Mouse (Mus musculus) brain, embryonic 14.5 days (tissue): ENCODE measurements around the gene Fahd1. TPM values are rescaled to one million over a fixed set of nuclear protein-coding genes. Genes with fewer than 3 reads are reported as not detected.
A peak's percentile ranks its signal among the peaks of the same experiment; 100 is the strongest.

Source experiments
- DNase-seq: peaks from one replicate; pipeline ENCODE4 v3.0.0-alpha.2; 2011; ENCODE audit warnings: low read depth
- CTCF ChIP-seq: fragments of 200-500 bp; IDR thresholded peaks from 2 replicates; pipeline ENCODE4 v1.5.1; 2012; ENCODE audit warnings: inconsistent platforms, mild to moderate bottlenecking, moderate library complexity, borderline replicate concordance; ENCODE audit not compliant: insufficient read depth, insufficient read length; ENCODE audit errors: extremely low read depth
- POLR2A ChIP-seq: fragments of 200-500 bp; IDR thresholded peaks from 2 replicates; pipeline ENCODE4 v1.6.1; 2012; ENCODE audit warnings: mild to moderate bottlenecking, inconsistent platforms, borderline replicate concordance; ENCODE audit not compliant: poor library complexity, insufficient read depth, insufficient read length, severe bottlenecking; ENCODE audit errors: extremely low read depth
- polyA plus RNA-seq: library from polyadenylated mRNA; depleted of rRNA; stranded (reverse); fragments of >200 nt; gene quantifications from 2 replicates; pipeline ENCODE4 v1.2.3, GENCODE M21; 2012

Fahd1 gene
- polyA plus RNA-seq, 1 experiment = 14.8 TPM

DNA sequence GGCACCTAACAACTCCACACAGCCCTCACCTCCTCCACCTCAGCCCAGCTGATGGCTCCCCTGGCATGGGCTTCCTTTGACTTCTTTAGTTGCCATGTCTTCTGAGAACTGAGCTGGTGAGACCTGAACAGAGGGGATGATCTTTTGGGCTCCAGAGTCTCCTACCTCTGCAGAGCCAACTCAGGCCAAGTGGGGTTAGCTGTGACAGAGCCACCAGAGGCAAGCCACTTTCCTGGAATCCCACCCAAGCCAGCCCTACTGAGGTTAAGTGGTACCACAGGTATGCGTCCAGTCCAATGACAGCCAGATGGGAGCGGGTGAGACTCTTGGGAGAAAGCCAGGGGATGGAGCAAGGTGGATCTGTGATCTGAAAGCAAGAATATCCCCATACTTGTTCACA, 43.1 kb upstream of the Fahd1 start:
- no peak for DNase-seq
- no peak for TF ChIP-seq POLR2A
- no peak for TF ChIP-seq CTCF

DNA sequence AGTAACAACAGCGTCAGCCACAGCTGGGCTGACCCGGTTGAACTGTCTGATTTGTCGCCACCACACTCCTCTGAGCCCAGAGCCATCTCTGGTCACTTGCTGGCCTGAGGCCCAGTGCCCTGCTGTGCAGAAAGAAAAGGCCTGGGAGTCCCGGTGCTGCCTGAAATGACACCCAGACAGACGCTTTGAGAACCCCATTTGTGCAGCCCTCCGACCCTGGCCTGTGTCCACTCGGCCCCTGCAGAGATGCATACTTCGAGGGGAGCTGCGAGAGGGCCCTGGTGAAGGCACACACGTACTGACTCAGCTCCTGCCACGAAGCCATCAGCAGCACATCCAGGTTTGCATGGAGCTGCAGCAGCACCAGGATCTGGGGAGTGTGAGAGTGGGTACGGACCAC, 42.6 kb upstream of the Fahd1 start:
- no peak for DNase-seq
- TF ChIP-seq CTCF (no peak), POLR2A (no peak)

DNA sequence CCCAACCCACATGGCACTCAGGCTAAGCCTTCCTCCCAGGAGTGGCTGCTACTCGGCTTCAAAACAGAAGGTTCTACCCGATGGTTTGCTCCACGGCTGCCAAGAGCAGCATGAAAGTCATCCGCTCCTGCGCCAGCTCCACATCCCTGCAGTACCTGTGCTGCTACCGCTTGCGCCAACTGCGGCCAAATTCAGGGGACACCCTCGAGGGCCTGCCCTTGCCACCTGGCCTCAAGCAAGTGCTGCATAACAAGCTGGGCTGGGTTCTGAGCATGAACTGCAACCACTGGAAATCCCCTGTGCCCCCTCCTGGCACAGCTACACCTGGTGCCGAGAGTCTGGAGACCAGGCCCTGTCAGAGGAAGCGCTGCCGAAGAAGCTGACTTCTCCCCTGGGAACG, 41.2 kb upstream of the Fahd1 start:
- no peak for DNase-seq
- TF ChIP-seq POLR2A = no peak
- no peak for TF ChIP-seq CTCF

DNA sequence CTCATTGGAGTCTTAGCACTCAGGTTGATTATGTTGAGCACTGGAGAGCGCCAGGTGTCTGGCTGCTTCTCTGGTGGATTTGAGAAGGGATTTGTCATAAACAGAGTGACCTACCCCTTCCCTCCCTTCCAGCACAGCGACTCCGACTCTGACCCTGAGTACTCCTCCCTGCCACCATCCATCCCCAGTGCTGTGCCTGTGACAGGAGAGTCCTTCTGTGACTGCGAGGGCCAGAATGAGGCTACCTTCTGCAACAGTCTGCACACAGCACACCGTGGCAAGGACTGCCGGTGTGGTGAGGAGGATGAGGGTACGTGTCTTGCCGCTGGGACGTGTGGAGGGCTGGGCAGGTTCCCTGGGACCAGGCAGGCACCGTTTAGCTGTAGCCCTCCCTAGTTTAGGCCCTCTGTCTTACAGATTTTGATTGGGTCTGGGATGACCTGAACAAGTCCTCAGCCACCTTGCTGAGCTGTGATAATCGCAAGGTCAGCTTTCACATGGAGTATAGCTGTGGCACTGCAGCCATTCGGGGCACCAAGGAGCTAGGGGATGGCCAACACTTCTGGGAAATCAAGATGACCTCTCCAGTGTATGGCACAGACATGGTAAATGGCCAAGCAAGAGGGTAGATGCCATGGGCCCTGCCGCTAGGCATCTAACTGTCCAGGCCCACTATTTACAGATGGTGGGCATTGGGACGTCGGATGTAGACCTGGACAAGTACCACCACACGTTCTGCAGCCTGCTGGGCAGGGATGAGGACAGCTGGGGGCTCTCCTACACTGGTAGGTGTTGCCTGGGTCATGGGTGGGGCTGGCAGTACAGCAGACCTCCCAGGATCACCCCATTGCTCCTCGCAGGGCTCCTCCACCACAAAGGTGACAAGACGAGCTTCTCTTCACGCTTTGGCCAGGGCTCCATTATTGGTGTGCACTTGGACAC, 40.3 kb upstream of the Fahd1 start:
- DNase-seq = no peak
- TF ChIP-seq CTCF (no peak), POLR2A (no peak)

DNA sequence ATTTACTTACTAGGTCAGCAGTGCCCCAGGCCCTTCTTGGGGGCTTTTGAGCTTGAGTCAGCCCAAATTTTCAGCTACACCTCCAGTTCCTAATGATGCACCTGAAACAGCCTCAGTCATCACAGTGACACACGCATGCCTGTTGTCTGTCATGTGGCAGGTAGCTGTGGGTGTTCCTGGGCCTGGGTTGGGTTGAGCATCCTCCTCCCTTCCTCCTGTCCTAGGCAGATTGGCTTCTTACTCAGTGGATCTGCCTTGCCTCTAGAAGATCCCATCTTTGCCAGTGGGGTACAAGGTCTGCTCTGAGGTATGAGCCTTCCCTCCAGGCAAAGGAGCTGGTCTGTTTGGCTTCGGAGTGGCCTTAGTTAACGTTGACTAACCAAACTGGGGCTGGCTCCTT, 38.7 kb upstream of the Fahd1 start:
- no peak for DNase-seq
- no peak for TF ChIP-seq POLR2A
- TF ChIP-seq CTCF = no peak

DNA sequence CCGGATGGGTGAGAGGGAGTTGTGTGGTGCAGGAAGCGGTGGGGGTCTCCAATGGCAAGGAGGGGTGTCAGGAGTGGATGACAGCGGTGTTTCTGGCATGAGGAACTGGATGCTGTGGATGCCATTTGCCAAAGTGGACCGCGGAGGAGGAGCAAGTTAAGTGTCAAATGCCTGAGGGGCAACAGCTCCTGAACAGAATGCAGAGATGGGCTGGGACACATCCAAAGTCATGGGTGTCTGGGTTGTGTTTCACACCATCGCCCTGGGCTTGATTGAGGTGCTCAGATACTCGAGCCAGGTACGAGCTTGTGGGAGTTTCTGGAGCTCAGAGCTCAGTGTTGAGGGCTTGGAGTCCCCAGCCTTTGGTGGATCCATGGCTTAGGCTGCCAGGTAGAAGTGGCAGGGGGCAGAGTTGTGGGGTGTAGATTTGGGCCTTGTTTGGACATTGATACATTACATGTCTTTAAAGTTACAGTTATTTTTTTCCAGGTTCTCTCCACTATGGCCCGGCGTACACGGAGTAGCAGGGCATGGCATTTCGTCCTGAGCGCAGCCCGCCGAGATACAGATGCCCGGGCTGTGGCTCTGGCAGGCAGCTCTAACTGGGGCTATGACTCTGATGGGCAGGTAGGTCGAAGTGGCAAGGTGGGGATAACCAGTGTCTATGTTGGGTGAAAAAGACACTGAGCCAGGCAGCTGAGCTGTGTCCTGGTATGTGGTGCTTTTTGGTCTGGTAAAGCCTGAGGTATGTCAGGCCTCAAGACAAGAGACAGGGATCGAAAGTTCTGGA, 37.3 kb upstream of the Fahd1 start:
- no peak for DNase-seq
- no peak for TF ChIP-seq POLR2A
- TF ChIP-seq CTCF = no peak

DNA sequence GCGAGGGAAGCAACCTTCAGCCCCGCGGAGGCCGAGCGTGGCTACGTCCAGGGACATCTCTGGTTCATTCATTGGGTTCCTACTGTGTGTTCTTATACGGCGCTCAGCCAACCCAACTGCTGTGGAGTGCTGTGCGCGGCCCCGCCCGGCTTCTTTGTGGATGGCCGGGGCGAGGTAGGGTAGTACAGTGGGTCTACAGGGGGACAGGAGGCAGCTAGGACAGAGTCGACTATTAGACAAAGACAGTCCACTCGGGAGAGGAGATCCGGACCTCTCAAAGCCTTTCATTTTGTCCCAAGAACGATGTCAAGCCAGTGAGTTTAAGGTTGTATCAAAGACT, 36.7 kb upstream of the Fahd1 start:
- TF ChIP-seq CTCF (no peak), POLR2A (no peak)
- DNase-seq = no peak

DNA sequence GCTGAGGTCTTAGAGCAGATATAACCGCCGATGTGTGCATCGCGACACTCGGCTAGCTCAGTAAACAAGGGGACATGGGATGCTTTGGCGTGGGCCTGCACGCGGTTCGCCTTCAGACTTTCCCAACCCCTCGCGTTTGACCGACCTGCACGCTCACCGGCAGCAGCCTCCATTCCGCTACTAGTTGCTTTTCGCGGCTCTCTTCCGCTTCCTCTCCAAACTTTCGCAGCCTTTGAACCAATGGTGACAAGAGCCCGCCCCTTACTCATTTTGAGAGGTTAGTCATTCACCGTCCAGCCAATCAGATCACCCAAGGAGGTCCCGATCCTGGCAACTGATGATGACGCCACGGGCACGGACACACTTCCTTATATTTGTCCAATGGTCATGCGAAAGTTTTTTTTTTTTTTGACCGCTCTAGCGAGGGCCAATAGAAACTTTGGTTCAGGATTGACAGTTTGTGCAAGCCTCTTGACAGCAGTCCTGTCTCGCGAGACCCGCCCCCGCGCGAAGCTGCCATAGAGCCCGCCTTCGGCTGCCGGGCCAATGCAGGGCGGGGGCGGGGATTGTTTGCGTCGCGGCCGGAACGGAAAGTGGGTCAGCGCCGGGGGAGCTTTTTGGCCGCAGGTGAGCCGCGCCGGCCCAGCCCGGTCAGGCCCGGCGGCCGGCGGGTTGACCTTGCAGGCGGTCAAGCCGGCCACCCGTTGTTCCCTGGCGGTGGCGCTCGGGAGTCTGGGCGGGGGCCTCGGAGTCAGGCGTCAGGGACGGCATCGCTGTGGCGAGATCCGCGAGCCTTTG, 36.2 kb upstream of the Fahd1 start, which contains the start of the genes Nubp2 and Spsb3:
Gene Nubp2, minus strand, starts transcription at position 216 of the 798 bp plus-strand sequence.
Gene Spsb3, plus strand, starts transcription at position 510 of the 798 bp plus-strand sequence.
- TF ChIP-seq POLR2A (peak; percentile 66), CTCF (no peak)
- peak; percentile 100 for DNase-seq

DNA sequence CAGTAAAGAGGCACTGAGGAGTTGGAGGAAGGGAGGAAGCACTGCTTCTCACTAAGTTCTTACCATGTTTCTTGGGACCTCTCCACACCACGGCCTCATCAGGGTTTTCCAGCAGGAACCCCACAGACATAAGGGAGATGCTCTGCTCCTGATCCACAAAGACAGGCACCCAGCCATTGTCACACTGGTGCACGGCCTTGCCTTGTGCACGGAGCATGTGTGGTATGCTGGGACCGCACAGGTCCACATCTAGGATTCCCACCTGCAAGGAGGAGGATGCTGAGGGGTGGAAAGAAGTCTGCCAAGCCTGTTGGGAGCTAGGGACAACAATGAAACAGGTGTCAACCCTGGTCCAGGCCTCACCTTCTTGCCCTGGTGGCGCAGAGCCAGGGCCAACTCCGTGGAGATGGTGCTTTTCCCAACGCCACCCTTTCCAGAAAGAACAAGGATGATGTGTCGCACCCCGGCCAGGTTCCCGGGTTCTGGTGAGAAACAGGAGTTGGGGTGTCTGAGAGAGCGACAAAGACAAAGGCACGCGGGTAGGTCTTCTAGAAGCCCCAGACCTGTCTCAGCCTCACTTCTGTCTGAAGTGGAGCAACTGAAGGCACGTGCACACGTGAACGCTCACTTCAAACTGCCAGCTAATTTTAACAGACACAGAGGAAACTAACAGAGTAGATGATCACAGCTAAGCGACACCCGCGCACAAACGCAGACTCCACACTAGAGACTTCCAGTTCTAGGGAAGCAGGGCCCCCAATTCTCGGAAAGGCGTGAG, 35.4 kb upstream of the Fahd1 start:
- TF ChIP-seq POLR2A (no peak), CTCF (no peak)
- no peak for DNase-seq

DNA sequence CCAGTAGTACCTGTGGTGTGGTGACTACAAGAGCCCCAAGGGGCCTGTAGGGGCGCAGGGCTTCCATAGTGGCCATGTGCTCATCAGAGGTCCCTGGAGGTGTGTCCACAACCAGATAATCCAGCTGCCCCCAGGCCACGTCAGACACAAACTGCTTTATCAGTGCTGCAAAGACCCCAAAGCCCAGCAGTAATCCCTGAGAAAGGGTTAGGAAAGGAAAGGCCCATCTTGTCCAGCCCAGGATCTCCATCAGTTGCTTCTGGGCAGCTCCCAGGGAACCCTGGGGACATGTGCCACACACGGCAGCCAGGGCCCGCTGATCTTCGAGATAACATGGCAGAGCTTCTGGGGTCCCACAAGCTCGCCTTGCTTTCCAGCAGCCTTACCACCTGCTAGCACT, 34.2 kb upstream of the Fahd1 start:
- TF ChIP-seq CTCF (no peak), POLR2A (no peak)
- DNase-seq = no peak
